Mouse (Mus musculus) kidney, embryonic 16.5 days (tissue): Measurements from ENCODE around the gene Gm47996. TPM values are rescaled to one million over a fixed set of nuclear protein-coding genes. Genes with fewer than 3 reads are reported as not detected.

Experiments used
- ATAC-seq: fragments of 200-750 bp; cut with Nextera tagmentation; 2 replicates; pipeline ENCODE4 v1.8.0; 2017; ENCODE audit warnings: moderate TSS enrichment; ENCODE audit not compliant: low FRiP score, low TSS enrichment
- H3K27ac ChIP-seq: fragments of 300-500 bp; sonication (generic); 2 replicates; pipeline ENCODE4 v1.5.1; 2014; ENCODE audit warnings: low read length
- H3K27me3 ChIP-seq: fragments of 300-500 bp; sonication (generic); 2 replicates; pipeline ENCODE4 v1.6.1; 2014; ENCODE audit warnings: low read length, control low read depth, mixed read lengths; ENCODE audit not compliant: insufficient read depth
- H3K36me3 ChIP-seq: fragments of 300-500 bp; sonication (generic); 2 replicates; pipeline ENCODE4 v1.6.1; 2014; ENCODE audit warnings: low read length, control low read depth, mixed read lengths; ENCODE audit not compliant: insufficient read depth
- H3K4me1 ChIP-seq: fragments of 300-500 bp; sonication (generic); 2 replicates; pipeline ENCODE4 v1.6.1; 2014; ENCODE audit warnings: low read length, control low read depth, mixed read lengths; ENCODE audit not compliant: insufficient read depth
- H3K4me2 ChIP-seq: fragments of 300-500 bp; sonication (generic); replicated peaks from 2 replicates; pipeline ENCODE4 v1.6.1; 2014; ENCODE audit warnings: low read depth, low read length
- H3K4me3 ChIP-seq: fragments of 300-500 bp; sonication (generic); 2 replicates; pipeline ENCODE4 v1.5.1; 2014; ENCODE audit warnings: mild to moderate bottlenecking, low read length
- H3K9ac ChIP-seq: fragments of 300-500 bp; sonication (generic); replicated peaks from 2 replicates; pipeline ENCODE4 v1.6.1; 2014; ENCODE audit warnings: low read length
- H3K9me3 ChIP-seq: fragments of 300-500 bp; sonication (generic); 2 replicates; pipeline ENCODE4 v1.6.1; 2016; ENCODE audit warnings: low read length, control low read depth
- WGBS: fragments of 180-500 bp; shearing (Covaris S2); extraction: QIAGEN DNeasy Blood & Tissue Kit; methylation state at CpG from one replicate; pipeline ENCODE4 v1.1.7; 2014; 5-methylcytosine and 5-hydroxymethylcytosine counted together
- polyA plus RNA-seq: library from polyadenylated mRNA; unstranded; fragments of >200 nt; fragmentation: Nextera tagmentation; extraction: Ambion mirVana; gene quantifications from 2 replicates; pipeline ENCODE4 v1.2.1, GENCODE M21; 2015

Gene Gm47996
- polyA plus RNA-seq, 1 experiment from 2014 or later = 0.67 TPM

- no peak overlapping the region for H3K27ac ChIP-seq
- no peak overlapping the region for H3K4me2 ChIP-seq
- H3K4me1 ChIP-seq = no peaks in the 10 kb centered on the region
- no peaks in the 10 kb centered on the region for H3K9me3 ChIP-seq
- no peak for ATAC-seq
- H3K27me3 ChIP-seq = no peaks in the 10 kb centered on the region
- whole genome bisulfite sequencing = 61% methylated on average over 4 of the region's 4 CpGs
- H3K4me3 ChIP-seq = no peak overlapping the region
- H3K36me3 ChIP-seq = no peaks in the 10 kb centered on the region
- no peak overlapping the region for H3K9ac ChIP-seq
Measured at GRCm38 (mm10) chr1:151243332-151243731, 33.4 kb downstream of the Gm47996 start.

GRCm38 (mm10) chr1:151244013-151244412 lies 34.1 kb downstream of the Gm47996 start:
- H3K4me3 ChIP-seq = no peak overlapping the region
- H3K4me2 ChIP-seq = no peak overlapping the region
- WGBS = 93% methylated on average over 5 of the region's 5 CpGs
- no peak overlapping the region for H3K9ac ChIP-seq
- H3K36me3 ChIP-seq = no peaks in the 10 kb centered on the region
- no peaks in the 10 kb centered on the region for H3K4me1 ChIP-seq
- ATAC-seq = no peak
- no peaks in the 10 kb centered on the region for H3K27me3 ChIP-seq
- H3K27ac ChIP-seq = no peak overlapping the region
- H3K9me3 ChIP-seq = no peaks in the 10 kb centered on the region

- ATAC-seq = no peak
- 76% methylated on average over 4 of the region's 4 CpGs for WGBS
Measured at GRCm38 (mm10) chr1:151244761-151245160, 34.8 kb downstream of the Gm47996 start.

GRCm38 (mm10) chr1:151245165-151245564 lies 35.2 kb downstream of the Gm47996 start:
- Histone ChIP-seq H3K4me2 (no peak overlapping the region), H3K9ac (no peak overlapping the region), H3K4me3 (no peak overlapping the region), H3K4me1 (no peaks in the 10 kb centered on the region), H3K36me3 (no peaks in the 10 kb centered on the region), H3K9me3 (no peaks in the 10 kb centered on the region), H3K27ac (no peak overlapping the region), H3K27me3 (no peaks in the 10 kb centered on the region)
- ATAC-seq = no peak
- 74% methylated on average over 10 of the region's 10 CpGs for WGBS

More at GRCm38 (mm10) chr1:151244761-151245160, 34.8 kb downstream of the Gm47996 start:
- Histone ChIP-seq H3K36me3 (no peaks in the 10 kb centered on the region), H3K9me3 (no peaks in the 10 kb centered on the region), H3K4me1 (no peaks in the 10 kb centered on the region), H3K27me3 (no peaks in the 10 kb centered on the region), H3K9ac (no peak overlapping the region), H3K27ac (no peak overlapping the region), H3K4me2 (no peak overlapping the region), H3K4me3 (no peak overlapping the region)

- WGBS = 46% methylated on average over 2 of the region's 2 CpGs
- Histone ChIP-seq H3K9ac (no peak overlapping the region), H3K4me2 (no peak overlapping the region), H3K4me3 (no peak overlapping the region), H3K27me3 (no peaks in the 10 kb centered on the region), H3K27ac (no peak overlapping the region), H3K36me3 (no peaks in the 10 kb centered on the region), H3K9me3 (no peaks in the 10 kb centered on the region), H3K4me1 (0 out of 2 replicates have a peak, but pooled peaks cover 2% of the 10 kb centered on the region)
- ATAC-seq = no peak
Measured at GRCm38 (mm10) chr1:151245846-151246245, 35.9 kb downstream of the Gm47996 start.

GRCm38 (mm10) chr1:151250109-151250508 lies 40.2 kb downstream of the Gm47996 start:
- no peaks in the 10 kb centered on the region for H3K36me3 ChIP-seq

GRCm38 (mm10) chr1:151250529-151251193 lies 40.7 kb downstream of the Gm47996 start:
- WGBS = 42% methylated on average over 18 of the region's 18 CpGs
- H3K4me3 ChIP-seq = peak overlapping the region; percentile 26
- H3K9ac ChIP-seq = no peak overlapping the region
- no peaks in the 10 kb centered on the region for H3K9me3 ChIP-seq
- no peaks in the 10 kb centered on the region for H3K36me3 ChIP-seq
- H3K27me3 ChIP-seq = no peaks in the 10 kb centered on the region
- ATAC-seq = peak; percentile 62
- H3K4me2 ChIP-seq = peak overlapping the region; percentile 43
- H3K27ac ChIP-seq = no peak overlapping the region
- peaks cover 6% of the 10 kb centered on the region; the same call in 1 of the 2 replicates for H3K4me1 ChIP-seq

More at GRCm38 (mm10) chr1:151250109-151250508, 40.2 kb downstream of the Gm47996 start:
- Histone ChIP-seq H3K4me1 (peaks cover 6% of the 10 kb centered on the region; the same call in 1 of the 2 replicates), H3K27me3 (no peaks in the 10 kb centered on the region), H3K4me2 (no peak overlapping the region), H3K9me3 (no peaks in the 10 kb centered on the region), H3K9ac (no peak overlapping the region), H3K27ac (no peak overlapping the region), H3K4me3 (no peak overlapping the region)
- no peak for ATAC-seq
- 86% methylated on average over 3 of the region's 3 CpGs for WGBS

- Histone ChIP-seq H3K27ac (no peak overlapping the region), H3K27me3 (no peaks in the 10 kb centered on the region), H3K4me3 (peak overlapping the region; percentile 26), H3K9me3 (no peaks in the 10 kb centered on the region), H3K36me3 (no peaks in the 10 kb centered on the region), H3K4me2 (peak overlapping the region; percentile 43), H3K4me1 (peaks cover 6% of the 10 kb centered on the region; the same call in 1 of the 2 replicates), H3K9ac (no peak overlapping the region)
- WGBS = 72% methylated on average over 14 of the region's 14 CpGs
- ATAC-seq = peak; percentile 64; the same call in 1 of the 2 replicates
Measured at GRCm38 (mm10) chr1:151251194-151252010, 41.5 kb downstream of the Gm47996 start.

GRCm38 (mm10) chr1:151255422-151255821 lies 45.5 kb downstream of the Gm47996 start:
- 58% methylated on average over 5 of the region's 5 CpGs for WGBS

More at GRCm38 (mm10) chr1:151255422-151255821, 45.5 kb downstream of the Gm47996 start:
- H3K27ac ChIP-seq = no peak overlapping the region
- H3K9me3 ChIP-seq = no peaks in the 10 kb centered on the region
- no peaks in the 10 kb centered on the region for H3K36me3 ChIP-seq
- H3K4me2 ChIP-seq = no peak overlapping the region
- no peak for ATAC-seq
- no peak overlapping the region for H3K4me3 ChIP-seq
- H3K9ac ChIP-seq = no peak overlapping the region
- H3K27me3 ChIP-seq = no peaks in the 10 kb centered on the region
- H3K4me1 ChIP-seq = peaks cover 10% of the 10 kb centered on the region
